Mouse (Mus musculus): Measurements from ENCODE around the gene Mylk.

DNA sequence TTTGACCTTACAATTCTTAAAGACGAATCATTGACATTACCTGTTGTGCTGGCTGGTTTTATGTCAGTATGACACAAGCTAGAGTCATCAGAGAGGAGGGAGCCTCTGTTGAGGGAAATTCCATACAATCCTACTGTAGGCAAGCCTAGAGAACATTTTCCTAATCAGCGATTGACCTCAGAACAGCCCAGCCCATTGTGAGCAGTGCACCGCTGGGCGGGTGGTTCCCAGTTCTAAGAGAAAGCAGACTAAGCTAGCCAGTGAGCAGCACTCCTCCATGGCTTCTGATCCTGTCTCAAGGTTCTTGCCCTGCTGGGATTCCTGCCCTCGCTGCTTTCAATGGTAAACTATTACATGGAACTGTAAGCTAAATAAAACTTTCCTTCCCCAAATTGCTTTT, 259.3 kb downstream of the Mylk start:
- TF ChIP-seq CTCF (IDR thresholded peaks at IDR 0.05; ENCODE audit: extremely low read depth, insufficient read length, insufficient replicate concordance, low read depth, low read length) (no peak), POLR2A (IDR thresholded peaks at IDR 0.05; ENCODE audit: low read depth, low read length) (no peak)

Measured in small intestine, adult 2 months (tissue).